Mouse (Mus musculus): ENCODE measurements around the gene Dnajc13.

Dnajc13 gene

GRCm38 (mm10) chr9:104165926-104166325 lies 96.8 kb downstream of the Dnajc13 start:
- H3K4me3 ChIP-seq (replicated peaks; ENCODE audit: low read length), result no peak overlapping the region

DNA sequence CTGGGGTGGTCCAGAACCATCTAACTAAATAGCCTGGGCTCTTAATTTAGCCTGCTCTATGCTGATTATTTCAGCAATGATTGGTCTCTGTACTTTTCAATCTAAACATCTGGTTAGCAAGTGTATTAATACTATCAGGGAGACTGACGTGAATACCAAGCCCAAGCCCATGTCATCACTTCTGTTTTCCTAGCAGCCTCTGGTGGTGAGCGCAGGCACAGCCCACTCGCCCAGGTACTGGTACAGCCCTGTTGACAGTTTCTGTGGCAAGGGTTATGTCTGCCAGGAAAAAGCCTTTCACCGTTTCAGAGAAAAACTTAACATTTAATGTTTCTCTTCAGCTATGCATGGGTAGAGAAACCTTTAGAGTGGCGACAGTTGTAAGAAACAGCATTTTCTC lies 98.5 kb downstream of the Dnajc13 start:
- Histone ChIP-seq H3K4me1 (replicated peaks; ENCODE audit: low read depth, low read length) (no peaks in the 10 kb centered on the region), H3K36me3 (ENCODE audit: insufficient read depth, low read length) (peaks cover 94% of the 10 kb centered on the region), H3K9me3 (ENCODE audit: low read length) (no peaks in the 10 kb centered on the region), H3K27me3 (ENCODE audit: insufficient read depth, low read length) (no peaks in the 10 kb centered on the region), H3K4me3 (replicated peaks; ENCODE audit: low read length) (no peak overlapping the region)
- no peak for TF ChIP-seq POU5F1 (IDR thresholded peaks at IDR 0.05; ENCODE audit: borderline replicate concordance, low read length)
- TF ChIP-seq CTCF (conservative IDR thresholded peaks at IDR 0.05; ENCODE audit: low read length), result no peak
- no peak for TF ChIP-seq NANOG (IDR thresholded peaks at IDR 0.05; ENCODE audit: borderline replicate concordance, low read length)

More at GRCm38 (mm10) chr9:104165926-104166325, 96.8 kb downstream of the Dnajc13 start:
- H3K27me3 ChIP-seq (ENCODE audit: insufficient read depth, low read length), result no peaks in the 10 kb centered on the region
- no peaks in the 10 kb centered on the region for H3K4me1 ChIP-seq (replicated peaks; ENCODE audit: low read depth, low read length)
- TF ChIP-seq POU5F1 (IDR thresholded peaks at IDR 0.05; ENCODE audit: borderline replicate concordance, low read length), result no peak
- H3K9me3 ChIP-seq (ENCODE audit: low read length), result no peaks in the 10 kb centered on the region
- peaks cover 94% of the 10 kb centered on the region for H3K36me3 ChIP-seq (ENCODE audit: insufficient read depth, low read length)

GRCm38 (mm10) chr9:104161117-104161516 lies 101.6 kb downstream of the Dnajc13 start:
- no peaks in the 10 kb centered on the region for H3K27me3 ChIP-seq (ENCODE audit: insufficient read depth, low read length)
- H3K4me1 ChIP-seq (replicated peaks; ENCODE audit: low read depth, low read length), result 0 out of 2 replicates have a peak, but pooled peaks cover 2% of the 10 kb centered on the region
- no peaks in the 10 kb centered on the region for H3K9me3 ChIP-seq (ENCODE audit: low read length)
- H3K36me3 ChIP-seq (ENCODE audit: insufficient read depth, low read length), result peaks cover 99% of the 10 kb centered on the region
- TF ChIP-seq NANOG (IDR thresholded peaks at IDR 0.05; ENCODE audit: borderline replicate concordance, low read length) (no peak), POU5F1 (IDR thresholded peaks at IDR 0.05; ENCODE audit: borderline replicate concordance, low read length) (no peak), CTCF (conservative IDR thresholded peaks at IDR 0.05; ENCODE audit: low read length) (no peak)
- no peak overlapping the region for H3K4me3 ChIP-seq (replicated peaks; ENCODE audit: low read length)

DNA sequence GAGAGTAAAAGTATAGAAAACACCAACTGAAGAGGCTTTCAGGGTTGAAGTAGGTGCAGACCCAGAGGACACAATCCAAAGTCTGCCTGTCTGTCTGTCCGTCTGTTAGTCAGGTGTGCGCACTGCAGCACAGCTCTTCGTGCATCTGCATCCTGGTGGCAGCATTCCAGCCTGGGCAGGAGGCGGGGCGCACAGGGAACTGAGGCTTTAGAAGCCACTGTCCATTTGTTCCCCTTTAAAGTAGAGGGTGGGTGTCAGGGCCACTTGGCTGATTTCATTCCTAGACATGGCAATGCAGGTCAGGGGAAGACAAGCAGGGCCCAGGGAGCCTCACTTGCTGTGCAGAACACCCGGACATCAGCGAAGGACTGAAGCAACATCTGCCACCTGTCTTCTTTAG lies 105.4 kb downstream of the Dnajc13 start:
- TF ChIP-seq CTCF (conservative IDR thresholded peaks at IDR 0.05; ENCODE audit: low read length) (no peak), NANOG (IDR thresholded peaks at IDR 0.05; ENCODE audit: borderline replicate concordance, low read length) (no peak), POU5F1 (IDR thresholded peaks at IDR 0.05; ENCODE audit: borderline replicate concordance, low read length) (no peak)
- peaks cover 19% of the 10 kb centered on the region for H3K4me1 ChIP-seq (replicated peaks; ENCODE audit: low read depth, low read length)

GRCm38 (mm10) chr9:104156506-104156905 lies 106.2 kb downstream of the Dnajc13 start:
- peaks cover 97% of the 10 kb centered on the region for H3K36me3 ChIP-seq (ENCODE audit: insufficient read depth, low read length)
- H3K4me1 ChIP-seq (replicated peaks; ENCODE audit: low read depth, low read length), result peaks cover 19% of the 10 kb centered on the region
- H3K27me3 ChIP-seq (ENCODE audit: insufficient read depth, low read length), result no peaks in the 10 kb centered on the region
- TF ChIP-seq NANOG (IDR thresholded peaks at IDR 0.05; ENCODE audit: borderline replicate concordance, low read length), result no peak
- no peak for TF ChIP-seq CTCF (conservative IDR thresholded peaks at IDR 0.05; ENCODE audit: low read length)
- no peak for TF ChIP-seq POU5F1 (IDR thresholded peaks at IDR 0.05; ENCODE audit: borderline replicate concordance, low read length)
- no peaks in the 10 kb centered on the region for H3K9me3 ChIP-seq (ENCODE audit: low read length)
- no peak overlapping the region for H3K4me3 ChIP-seq (replicated peaks; ENCODE audit: low read length)

More for the DNA sequence above, 105.4 kb downstream of the Dnajc13 start:
- Histone ChIP-seq H3K36me3 (ENCODE audit: insufficient read depth, low read length) (peaks cover 97% of the 10 kb centered on the region), H3K9me3 (ENCODE audit: low read length) (no peaks in the 10 kb centered on the region), H3K4me3 (replicated peaks; ENCODE audit: low read length) (no peak overlapping the region), H3K27me3 (ENCODE audit: insufficient read depth, low read length) (no peaks in the 10 kb centered on the region)

GRCm38 (mm10) chr9:104155100-104155715 lies 107.5 kb downstream of the Dnajc13 start:
- peaks cover 96% of the 10 kb centered on the region for H3K36me3 ChIP-seq (ENCODE audit: insufficient read depth, low read length)
- H3K27me3 ChIP-seq (ENCODE audit: insufficient read depth, low read length), result no peaks in the 10 kb centered on the region
- no peaks in the 10 kb centered on the region for H3K9me3 ChIP-seq (ENCODE audit: low read length)
- TF ChIP-seq POU5F1 (IDR thresholded peaks at IDR 0.05; ENCODE audit: borderline replicate concordance, low read length) (no peak), CTCF (conservative IDR thresholded peaks at IDR 0.05; ENCODE audit: low read length) (no peak)
- H3K4me1 ChIP-seq (replicated peaks; ENCODE audit: low read depth, low read length), result peaks cover 19% of the 10 kb centered on the region
- no peak overlapping the region for H3K4me3 ChIP-seq (replicated peaks; ENCODE audit: low read length)

- Histone ChIP-seq H3K9me3 (ENCODE audit: low read length) (no peaks in the 10 kb centered on the region), H3K27me3 (ENCODE audit: insufficient read depth, low read length) (no peaks in the 10 kb centered on the region), H3K4me1 (replicated peaks; ENCODE audit: low read depth, low read length) (peaks cover 23% of the 10 kb centered on the region), H3K36me3 (ENCODE audit: insufficient read depth, low read length) (peaks cover 66% of the 10 kb centered on the region), H3K4me3 (replicated peaks; ENCODE audit: low read length) (no peak overlapping the region)
- TF ChIP-seq POU5F1 (IDR thresholded peaks at IDR 0.05; ENCODE audit: borderline replicate concordance, low read length) (no peak), CTCF (conservative IDR thresholded peaks at IDR 0.05; ENCODE audit: low read length) (no peak), NANOG (IDR thresholded peaks at IDR 0.05; ENCODE audit: borderline replicate concordance, low read length) (no peak)
These were observed 110.6 kb downstream of the Dnajc13 start for GRCm38 (mm10) chr9:104152121-104152520.

DNA sequence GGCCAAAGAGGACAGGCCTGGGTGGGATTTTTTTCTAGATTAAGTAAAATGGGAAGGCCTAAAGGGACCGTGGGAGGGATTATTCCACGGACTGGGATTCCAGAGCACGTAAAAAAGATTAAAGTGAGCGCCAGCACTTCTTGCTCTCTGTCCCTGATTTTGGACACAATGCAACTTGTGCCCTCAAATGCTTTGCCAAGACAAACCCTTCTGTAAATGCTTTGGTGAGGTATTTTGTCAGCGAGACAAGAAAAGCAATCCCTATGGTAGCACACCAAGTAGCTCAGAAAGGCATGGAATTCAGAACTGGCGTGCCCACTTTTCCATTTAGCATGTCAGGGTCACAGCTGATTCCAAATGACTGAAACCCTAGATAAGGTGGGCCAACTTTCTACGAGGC lies 113.8 kb downstream of the Dnajc13 start:
- TF ChIP-seq POU5F1 (IDR thresholded peaks at IDR 0.05; ENCODE audit: borderline replicate concordance, low read length) (no peak), NANOG (IDR thresholded peaks at IDR 0.05; ENCODE audit: borderline replicate concordance, low read length) (no peak), CTCF (conservative IDR thresholded peaks at IDR 0.05; ENCODE audit: low read length) (no peak)
- no peaks in the 10 kb centered on the region for H3K9me3 ChIP-seq (ENCODE audit: low read length)
- H3K36me3 ChIP-seq (ENCODE audit: insufficient read depth, low read length), result peaks cover 37% of the 10 kb centered on the region
- H3K4me3 ChIP-seq (replicated peaks; ENCODE audit: low read length), result no peak overlapping the region
- peaks cover 25% of the 10 kb centered on the region for H3K4me1 ChIP-seq (replicated peaks; ENCODE audit: low read depth, low read length)
- no peaks in the 10 kb centered on the region for H3K27me3 ChIP-seq (ENCODE audit: insufficient read depth, low read length)

GRCm38 (mm10) chr9:104146683-104147082 lies 116.0 kb downstream of the Dnajc13 start:
- Histone ChIP-seq H3K27me3 (ENCODE audit: insufficient read depth, low read length) (no peaks in the 10 kb centered on the region), H3K36me3 (ENCODE audit: insufficient read depth, low read length) (peaks cover 14% of the 10 kb centered on the region), H3K9me3 (ENCODE audit: low read length) (no peaks in the 10 kb centered on the region), H3K4me1 (replicated peaks; ENCODE audit: low read depth, low read length) (peaks cover 24% of the 10 kb centered on the region), H3K4me3 (replicated peaks; ENCODE audit: low read length) (no peak overlapping the region)
- TF ChIP-seq CTCF (conservative IDR thresholded peaks at IDR 0.05; ENCODE audit: low read length) (no peak), NANOG (IDR thresholded peaks at IDR 0.05; ENCODE audit: borderline replicate concordance, low read length) (no peak), POU5F1 (IDR thresholded peaks at IDR 0.05; ENCODE audit: borderline replicate concordance, low read length) (no peak)

All from E14TG2a.4 (cell line).